Mouse (Mus musculus) spleen, adult 12 weeks (tissue): Measurements from ENCODE around the gene Erbb4.

Experiments used
- DNase-seq: peaks from one replicate; pipeline ENCODE4 v3.0.0; 2022; ENCODE audit warnings: low spot score

Gene Erbb4

DNA sequence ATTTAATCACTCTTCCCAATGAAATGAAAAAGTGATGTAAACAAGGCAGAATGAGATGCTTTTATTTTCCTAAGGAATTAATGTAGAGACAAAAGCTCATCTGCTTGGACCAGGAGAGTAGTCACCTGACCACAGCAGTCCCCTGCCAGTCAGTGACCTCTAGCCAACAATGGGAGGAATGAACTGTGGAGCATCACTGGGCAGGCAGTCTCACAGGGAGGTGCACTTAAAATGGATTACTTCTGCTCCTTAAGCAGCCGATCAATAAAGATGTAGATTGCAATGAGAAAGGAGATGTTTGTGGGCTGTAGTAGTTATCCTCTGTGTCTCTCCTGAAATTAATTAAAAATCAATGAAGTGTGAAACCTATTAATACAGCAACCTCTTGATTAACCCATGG lies 1018.2 kb downstream of the Erbb4 start:
- no peak for DNase-seq

DNA sequence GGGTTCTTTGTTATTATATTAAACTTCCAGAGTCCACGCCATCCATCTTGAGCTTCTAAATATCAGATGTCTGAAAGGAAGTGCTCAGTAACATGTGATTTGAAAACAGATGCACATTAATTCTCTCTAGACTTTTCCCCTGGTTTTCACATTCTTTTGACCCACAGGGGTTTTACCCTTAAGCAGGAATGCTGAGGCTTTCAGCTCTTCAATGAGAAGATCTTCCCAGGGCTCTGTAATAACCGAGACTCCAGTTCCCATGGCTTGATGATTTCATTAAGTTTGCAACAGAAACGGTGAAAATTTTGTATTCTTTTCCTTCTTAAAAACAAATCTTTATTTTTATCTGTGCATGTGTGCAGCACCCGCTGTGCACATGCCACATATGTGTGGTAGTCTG lies 1051.4 kb downstream of the Erbb4 start:
- DNase-seq: no peak

DNA sequence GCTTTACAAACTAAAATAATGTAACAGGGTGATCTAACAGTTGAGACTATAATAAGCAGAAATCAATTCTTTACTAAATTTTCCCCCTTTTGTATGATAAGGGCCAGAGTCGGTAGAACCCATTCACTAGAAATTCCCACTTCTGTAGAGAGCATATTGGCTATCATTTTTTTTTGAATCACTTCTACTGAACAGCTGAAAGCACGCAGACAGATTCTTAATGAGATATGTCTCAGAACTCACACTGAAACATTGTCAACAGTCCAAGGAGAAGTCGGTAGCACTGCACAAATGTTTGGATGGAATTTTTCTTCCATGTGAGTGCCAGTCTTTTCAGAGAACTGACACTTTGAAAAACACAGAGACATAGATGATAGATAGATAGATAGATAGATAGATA lies 1053.1 kb downstream of the Erbb4 start:
- no peak for DNase-seq

DNA sequence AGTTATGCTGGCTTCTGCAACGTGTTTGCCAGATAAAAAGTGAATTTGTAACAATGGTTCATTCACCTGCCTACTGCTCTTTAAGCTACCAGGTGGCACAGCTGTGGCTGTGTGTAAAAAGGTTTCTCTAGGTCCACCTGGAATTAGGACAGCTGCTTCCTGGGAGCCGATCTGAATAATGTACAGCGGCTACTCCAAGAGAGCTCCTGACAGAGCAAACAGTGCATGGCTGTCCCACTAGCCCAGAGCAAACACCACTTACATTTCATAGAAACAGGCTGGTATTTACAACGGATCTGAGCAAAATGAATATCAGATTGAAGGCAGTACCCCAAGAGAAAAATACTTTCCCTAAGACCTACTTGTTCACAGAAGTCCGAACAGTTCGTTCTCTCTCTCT lies 1058.0 kb downstream of the Erbb4 start:
- no peak for DNase-seq

DNA sequence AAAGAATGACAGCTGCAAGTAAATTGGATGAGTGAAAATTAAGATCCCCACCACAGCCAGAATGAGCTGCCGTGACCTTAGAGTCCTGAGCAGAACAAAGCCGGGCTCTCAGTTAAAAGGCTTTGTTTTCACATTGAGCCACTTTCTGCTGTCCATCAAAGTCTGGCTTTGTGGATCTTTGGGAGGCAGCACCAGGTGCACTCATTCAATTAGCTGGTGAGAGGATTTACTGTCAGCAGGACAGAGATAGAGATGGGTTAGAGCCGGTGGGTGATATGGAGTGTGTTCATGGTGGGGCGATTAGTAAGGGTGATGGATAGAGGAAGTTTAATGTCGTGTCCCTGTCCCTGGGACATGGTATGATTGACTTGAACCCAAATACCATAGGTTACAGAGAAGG lies 1060.7 kb downstream of the Erbb4 start:
- no peak for DNase-seq

DNA sequence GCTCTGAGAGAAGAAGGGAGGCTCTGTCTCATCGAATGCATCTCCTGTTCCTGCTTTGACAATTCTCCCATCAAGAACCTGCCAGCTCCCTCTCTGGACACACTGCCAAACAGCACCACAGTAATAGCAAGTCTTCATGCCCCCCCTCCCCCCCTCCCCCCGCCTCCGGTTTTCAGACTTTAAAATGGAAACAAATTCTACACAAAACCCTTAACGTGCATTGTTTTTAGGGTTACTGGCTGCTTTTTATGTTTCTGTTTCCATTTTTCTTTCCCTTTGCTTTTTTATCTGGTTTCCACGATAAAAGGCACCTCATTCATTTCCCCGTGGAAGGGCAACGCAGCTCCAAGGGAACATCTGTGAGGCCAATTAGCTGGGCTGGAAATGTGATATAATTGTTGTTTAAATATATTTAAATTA lies 1061.3 kb downstream of the Erbb4 start:
- DNase-seq: no peak

DNA sequence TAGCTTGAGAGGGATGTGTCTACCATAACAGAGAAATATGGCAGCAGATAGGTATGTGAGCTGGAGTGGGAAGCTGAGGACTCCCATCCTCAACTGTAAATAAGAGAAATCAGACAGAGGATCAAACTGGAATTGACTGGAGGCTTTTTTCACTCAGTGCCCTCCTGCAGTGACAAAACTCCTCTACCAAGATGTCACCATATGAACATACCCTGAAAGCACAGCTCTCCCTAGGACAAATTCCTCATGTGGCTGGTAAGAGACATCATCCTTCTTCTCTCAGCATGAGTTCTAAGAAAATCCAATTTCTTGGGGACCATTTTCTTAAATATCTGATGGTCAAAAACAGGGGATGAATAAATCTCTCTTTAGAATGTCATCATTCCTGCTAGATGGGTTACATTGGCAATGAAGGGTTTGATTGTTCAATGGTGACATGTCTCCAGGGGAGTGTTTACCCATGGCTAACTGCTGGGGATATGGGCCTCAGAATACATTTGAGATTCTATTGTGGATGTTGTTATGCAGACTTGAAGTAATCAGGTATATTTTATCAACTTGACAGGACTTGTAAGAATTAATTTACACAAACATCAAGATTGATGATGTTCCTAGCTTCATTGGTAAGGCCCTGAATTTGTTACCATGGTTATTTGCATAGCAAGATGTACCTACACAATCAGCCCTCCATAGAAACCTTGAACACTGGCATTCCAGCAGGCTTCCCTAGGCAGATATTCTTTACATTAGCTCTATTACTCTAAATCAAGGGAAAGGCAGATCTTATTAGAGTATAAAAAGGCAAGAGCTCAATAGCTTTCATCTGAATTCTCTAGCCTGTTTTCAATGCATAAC lies 1083.5 kb downstream of the Erbb4 start:
- no peak for DNase-seq

DNA sequence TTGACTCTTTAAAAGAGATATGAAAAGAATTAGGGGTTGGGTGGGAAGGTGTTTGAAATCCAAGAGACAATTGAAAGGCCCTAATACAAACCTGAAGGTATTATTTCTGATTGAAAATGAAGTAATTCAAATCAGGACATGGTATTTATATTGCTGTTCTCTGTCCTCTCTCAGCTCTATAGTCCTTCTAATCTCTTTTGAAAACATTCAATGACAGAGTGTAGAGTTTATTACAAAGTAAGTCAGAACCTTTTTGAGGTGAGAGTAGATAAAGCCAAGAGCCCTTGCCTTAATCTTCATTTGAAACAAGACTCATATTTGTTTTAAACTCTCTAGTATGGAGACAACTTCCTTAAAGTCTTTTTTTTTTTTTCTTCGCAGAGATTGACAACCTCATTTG lies 1087.8 kb downstream of the Erbb4 start:
- no peak for DNase-seq

DNA sequence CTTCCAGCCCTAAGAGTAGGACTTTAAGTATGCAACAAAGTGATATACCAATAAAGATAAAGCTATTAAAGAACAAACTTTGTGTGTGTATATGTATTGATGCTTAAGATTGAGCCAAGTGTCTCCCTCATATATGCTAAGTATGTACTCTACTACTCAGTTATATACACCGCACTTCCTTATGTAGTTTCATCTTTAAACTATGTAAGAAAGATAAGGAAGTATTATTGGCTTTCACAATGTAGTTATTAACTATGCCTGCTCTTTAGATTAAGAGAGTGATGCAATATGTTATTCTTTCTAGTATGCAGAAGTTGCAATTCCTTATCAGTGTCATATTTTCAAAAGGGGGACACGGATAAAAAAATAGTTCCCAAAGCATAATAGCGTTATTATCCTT lies 1088.2 kb downstream of the Erbb4 start:
- no peak for DNase-seq
